Mouse (Mus musculus) spleen, postnatal 10 days (tissue): ENCODE results near the gene 2410002F23Rik.
"Not testable (repeated sequence)": the region's sequence is repeated elsewhere in the genome, so short reads cannot be mapped to it uniquely, and the experiment has no call there.

Experiments
- DNase-seq, 2 experiments: peaks; one replicate each; pipeline ENCODE4 v3.0.0; 2021 to 2022; ENCODE audit warnings: low spot score in 2 of 2

The 2410002F23Rik gene

DNA sequence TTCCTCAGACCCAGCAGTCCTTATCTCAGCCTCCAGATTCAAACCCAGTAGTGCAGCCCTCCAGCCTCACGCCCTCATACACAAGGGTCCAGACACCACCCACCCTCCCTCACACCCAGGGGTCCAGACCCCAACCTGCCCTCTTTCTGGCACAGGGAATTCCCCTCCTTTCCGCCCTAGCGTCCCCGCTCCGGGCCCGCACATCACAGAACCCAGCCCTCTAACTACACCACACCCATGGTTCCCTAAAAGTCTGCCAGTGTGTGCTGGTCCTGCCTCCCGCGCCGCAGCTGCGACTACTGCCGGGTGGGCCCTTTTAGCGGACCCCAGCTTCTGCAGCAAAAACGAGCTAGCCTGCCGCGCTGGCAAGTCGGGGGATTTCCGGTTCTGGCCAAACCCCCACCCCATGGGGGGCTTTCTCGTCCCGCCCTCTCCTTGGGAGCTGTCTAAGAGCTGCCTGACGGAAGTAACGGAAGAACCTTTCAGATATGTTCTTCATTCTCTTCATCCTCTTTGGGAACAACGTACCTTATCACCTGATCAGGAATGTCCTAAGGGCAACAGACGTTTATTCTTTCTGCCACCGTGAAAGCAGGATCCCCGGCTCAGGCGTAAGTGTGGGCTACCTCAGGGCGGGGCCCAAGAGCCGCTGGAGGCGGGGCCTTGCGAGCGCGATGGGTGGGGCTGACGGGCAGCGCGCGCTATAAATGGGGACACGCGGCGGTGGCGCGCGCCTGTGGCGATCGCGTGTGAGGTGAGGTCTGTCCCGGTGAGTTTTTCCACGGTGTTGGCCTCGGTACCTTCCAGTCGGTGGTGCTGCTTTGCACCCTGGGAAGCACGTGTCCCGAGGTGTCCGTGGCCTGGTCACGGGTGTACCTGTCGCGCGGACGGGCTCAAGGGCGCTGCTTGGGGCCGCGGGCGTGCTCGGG is at the start of gene 2410002F23Rik, which contains the start of gene 1700028J19Rik:
Gene 2410002F23Rik (plus strand): TSS at position 668 of the 929 bp plus-strand sequence.
Gene 1700028J19Rik (minus strand): TSS at position 641 of the 929 bp plus-strand sequence.
- DNase-seq: peak; percentile 93 to 96

DNA sequence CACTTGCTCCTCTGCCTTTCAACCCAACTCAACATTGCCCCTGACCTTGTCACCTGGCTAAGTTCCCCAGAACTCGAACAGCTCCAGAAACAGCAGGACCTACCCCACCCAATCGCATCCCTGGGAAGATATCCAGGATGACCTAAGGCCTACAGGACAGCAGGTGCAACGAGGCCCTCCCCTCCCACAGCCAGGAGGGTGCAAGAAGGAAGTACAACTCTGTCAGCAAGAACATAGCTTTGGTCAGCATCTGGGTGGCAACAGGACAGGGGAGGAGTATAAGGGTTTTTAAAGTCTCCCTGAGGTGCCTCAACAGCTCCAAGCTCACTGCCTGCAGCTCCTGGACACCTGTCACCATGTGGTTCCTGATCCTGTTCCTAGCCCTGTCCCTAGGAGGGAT is 48.6 kb upstream of the 2410002F23Rik start, which contains the start of gene Klk1b3:
Gene Klk1b3 (plus strand): TSS at position 301 of the 400 bp plus-strand sequence.
- DNase-seq: no peak

DNA sequence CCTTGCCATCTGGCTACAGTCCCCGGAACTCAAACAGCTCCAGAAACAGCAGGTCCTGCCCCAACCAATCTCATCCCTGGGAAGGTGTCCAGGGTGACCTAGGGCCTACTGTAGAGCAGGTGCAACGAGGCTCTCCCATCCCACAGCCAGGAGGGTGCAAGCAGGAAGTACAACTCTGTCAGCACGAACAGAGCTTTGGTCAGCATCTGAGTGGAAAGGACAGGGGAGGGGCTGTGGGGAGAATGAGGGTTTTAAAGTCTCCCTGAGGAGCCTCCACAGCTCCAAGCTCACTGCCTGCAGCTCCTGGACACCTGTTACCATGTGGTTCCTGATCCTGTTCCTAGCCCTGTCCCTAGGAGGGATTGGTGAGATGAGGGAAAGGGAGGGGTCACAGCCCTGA is 39.4 kb upstream of the 2410002F23Rik start, which contains the start of gene Klk1b4:
Gene Klk1b4 (plus strand): TSS at position 301 of the 400 bp plus-strand sequence.
- not testable (repeated sequence) for DNase-seq

DNA sequence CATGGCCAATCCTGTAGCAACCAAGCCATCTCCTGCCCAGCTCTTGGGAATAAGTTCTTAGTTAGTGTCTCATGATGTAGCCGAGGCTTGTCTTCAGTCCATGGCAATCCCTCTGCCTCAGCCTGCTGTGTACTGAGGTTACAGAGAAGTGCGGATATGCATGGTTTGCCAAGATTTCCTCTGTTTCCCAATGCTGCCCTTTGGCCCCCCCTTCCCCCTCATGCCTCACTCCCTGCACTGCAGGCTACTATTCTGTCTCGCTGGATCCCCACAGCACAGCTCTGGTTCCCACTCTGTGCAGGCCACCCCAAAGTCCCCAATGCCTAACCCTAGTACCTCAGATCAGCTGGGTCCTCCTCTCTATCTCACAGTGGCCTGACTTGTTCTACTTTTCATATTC is 38.2 kb upstream of the 2410002F23Rik start:
- DNase-seq: no peak

DNA sequence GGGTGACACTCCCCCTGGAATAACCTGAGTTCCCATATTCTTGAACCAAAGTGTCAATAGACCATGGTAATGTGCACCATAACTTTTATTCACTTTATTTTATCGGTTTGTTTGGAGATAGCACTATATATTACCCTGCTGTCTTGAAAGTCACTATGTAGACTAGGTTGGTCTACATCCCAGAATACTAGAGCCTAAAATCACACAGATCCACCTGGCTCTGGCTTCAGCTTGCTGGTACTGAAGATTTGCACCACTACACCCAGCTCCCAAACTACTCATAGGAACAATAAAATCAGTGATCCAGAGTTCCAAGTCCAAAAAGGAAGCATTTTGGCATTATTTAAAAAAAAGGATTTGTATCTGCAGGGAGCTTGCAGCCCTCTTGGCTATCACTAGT is 30.9 kb upstream of the 2410002F23Rik start, which contains the start of gene Klk1b5:
Gene Klk1b5 (plus strand): TSS at position 301 of the 400 bp plus-strand sequence.
- DNase-seq: no peak

DNA sequence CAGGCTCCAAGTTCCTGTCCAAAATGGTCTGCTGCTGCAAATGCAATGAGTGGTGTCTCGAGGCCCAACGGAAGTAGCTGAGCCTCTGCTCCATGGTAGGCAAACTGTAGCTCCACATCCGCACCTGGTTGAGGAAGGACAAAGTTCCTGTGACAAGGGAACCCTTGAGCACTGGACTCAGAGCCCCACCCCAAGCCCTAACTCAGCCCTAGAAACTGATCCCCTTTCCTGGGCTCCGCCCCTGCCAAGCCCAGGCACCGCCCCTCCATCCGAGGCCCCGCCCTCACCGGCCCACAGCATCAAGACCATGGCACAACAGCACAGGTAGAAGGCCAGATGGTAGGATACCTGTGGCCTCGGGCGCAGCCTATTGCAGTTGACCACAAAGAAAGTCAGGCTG is 24.9 kb upstream of the 2410002F23Rik start:
- DNase-seq: not testable (repeated sequence)

DNA sequence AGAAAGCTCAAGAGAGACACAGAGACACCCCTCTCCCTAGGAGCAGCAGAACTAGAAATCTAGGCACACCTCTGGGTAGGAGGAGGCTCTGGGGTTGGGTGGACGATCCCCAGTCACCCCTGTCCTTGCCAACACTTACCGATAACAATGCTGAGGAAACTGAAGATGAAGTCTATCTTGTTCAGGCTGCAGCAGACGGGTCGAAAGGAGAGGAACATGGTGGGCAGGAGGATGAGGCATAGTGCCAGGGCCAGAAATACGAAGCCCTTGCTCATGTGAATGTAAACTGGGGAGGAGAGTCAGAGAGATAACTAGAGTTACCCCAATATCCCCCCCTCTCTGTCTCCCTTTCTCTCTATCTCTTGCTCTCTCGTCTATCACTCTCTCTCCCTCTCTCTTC is 24.2 kb upstream of the 2410002F23Rik start:
- not testable (repeated sequence) for DNase-seq

DNA sequence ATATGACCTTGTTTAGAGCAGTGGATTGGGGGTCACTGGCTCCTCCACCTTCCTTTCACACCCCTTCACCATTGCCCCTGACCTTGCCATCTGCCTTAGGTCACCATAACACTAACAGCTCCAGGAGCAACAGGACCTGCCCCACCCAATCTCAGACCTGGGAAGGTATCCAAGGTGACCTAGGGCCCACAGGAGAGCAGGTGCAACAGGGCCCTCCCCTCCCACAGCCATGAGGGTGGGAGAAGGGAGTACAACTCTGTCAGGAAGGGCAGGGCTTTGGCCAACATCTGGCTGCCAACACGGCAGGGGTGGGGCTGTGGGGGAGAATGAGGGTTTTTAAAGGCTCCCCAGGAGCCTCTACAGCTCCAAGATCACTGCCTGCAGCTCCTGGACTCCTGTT is 21.4 kb upstream of the 2410002F23Rik start, which contains the start of gene Klk1:
Gene Klk1 (plus strand): TSS at position 285 of the 400 bp plus-strand sequence.
- DNase-seq: no peak

DNA sequence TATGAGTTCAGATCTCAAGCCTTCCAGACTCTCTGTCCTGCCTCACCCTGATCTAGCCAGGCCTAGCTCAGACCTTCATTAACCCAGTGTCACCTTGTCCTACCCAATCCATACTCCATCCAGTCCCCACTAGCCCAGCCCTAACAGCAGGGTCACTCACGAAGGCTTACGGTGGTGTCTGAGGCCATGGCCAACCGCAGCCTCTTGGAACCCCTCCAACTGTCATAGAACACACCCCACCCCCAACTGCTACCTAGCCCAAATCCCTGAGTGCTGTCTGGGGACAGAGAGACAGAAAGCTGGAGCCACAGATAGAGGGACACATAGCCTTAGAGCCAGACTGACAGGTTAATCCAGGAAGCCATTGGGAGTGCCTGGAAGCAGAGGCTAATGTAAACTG is 10.6 kb upstream of the 2410002F23Rik start, which contains the start of gene Gm36864:
Gene Gm36864 (plus strand): TSS at position 269 of the 400 bp plus-strand sequence.
- no peak for DNase-seq

DNA sequence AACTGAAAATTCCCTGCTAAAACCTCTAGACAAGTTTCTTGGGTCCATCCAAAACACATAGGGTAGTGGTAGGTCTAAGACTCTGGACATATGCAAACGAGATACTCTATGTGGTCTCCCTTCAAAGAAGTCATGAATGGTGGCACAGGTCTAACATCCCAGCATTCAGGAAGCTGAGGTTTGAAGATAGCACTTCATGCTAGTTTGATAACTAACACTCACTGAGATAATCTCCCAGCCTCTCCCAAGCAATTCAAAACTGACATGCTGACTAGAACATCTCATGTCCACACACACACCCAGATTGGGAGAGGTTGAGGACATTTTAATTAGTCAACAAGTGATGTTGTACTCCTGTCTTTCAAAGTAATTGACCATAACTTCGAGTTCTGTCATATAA is 6.6 kb upstream of the 2410002F23Rik start:
- DNase-seq: no peak

DNA sequence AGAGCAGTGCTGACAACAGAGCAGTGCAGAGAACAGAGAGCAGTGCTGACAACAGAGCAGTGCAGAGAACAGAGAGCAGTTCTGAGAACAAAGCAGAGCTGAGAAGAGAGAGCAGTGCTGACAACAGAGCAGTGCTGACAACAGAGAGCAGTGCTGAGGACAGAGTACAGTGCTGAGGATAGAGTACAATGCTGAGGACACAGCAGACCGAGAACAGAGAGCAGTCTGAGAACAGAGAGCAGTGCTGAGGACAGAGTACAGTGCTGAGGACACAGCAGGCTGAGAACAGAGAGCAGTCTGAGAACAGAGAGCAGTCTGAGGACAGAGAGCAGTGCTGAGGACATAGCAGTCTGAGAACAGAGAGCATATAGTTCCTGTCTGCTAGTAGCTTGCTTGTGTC is 5.8 kb upstream of the 2410002F23Rik start:
- no peak for DNase-seq

DNA sequence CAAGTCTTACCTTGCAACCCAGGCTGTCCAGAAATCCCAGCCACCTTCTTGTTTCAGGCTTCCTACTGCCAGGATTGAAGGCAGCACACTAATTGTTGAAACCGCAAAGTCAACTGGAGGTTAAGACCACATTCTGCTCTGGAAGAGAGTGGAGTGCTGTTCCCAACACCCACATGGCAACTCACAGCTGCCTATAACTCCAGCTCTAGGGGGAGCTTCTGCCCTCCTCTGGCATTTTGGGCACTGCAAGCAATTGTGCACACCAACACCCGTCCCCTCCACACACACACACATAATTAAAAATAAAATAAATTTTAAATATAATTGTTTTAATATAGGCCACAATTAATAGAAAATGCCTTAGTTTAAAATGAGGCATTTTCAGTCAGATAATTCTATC is 5.4 kb upstream of the 2410002F23Rik start:
- DNase-seq: no peak

DNA sequence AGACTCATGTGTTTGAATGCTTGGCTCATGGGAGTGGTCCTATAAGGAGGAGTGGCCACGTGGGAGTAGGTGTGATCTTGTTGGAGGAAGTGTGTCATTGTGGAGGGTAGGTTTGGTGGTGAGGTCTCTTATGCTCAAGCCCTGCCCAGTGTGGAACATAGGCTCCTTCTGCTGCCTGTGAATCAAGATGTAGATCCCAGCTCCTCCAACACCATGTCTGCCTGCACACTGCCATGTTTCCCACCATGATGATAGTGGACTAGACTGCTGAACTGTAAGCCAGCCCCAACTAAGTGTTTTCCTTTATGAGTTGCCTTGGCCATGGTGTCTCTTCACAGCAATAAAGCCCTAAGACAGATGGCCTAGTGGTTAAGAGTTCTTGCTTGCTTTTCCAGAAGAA is 2.4 kb upstream of the 2410002F23Rik start:
- no peak for DNase-seq

DNA sequence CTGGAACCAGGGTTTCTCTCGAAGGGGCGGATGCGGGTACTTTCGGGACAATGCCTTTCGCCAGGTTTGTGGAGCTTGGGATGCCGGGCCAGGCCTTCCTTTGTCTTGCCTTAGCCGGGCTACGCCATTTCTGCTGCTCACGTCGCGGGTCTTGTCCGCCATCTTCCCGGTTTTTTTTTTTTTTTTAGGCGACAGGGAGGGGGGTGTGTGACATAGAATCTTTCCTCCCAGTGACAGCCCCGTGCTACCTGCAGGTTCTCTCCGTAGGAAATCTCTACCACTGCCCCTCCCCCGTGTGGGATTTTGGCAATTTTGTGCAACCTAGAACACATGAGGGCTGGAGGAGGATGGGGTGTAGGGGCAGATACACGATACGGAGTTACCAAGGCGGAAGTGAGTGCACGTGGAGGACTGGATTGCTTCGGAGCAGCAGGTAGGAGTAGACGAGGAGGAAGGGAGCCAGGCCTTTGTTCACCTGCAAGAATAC is 505 bp downstream of the 2410002F23Rik start:
- no peak for DNase-seq

DNA sequence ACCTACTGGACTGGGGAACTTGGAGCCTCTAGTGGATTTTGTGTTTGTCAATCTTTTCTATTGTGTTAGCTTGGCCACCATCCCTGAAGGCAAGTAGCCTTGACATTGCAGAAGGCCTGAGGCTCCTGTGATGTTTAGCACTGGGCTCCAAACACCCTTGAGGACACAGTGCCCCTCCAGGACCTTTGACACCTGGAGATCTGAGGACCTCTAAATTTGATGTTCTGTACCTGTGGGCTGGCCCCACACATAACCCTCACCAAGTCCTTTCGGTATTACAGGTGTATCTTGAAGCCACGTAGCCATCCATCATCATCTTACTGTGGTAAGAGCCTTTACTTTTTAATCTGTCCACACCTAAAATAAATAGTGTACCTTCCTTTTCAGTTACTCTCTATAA is 1.4 kb downstream of the 2410002F23Rik start:
- no peak for DNase-seq

DNA sequence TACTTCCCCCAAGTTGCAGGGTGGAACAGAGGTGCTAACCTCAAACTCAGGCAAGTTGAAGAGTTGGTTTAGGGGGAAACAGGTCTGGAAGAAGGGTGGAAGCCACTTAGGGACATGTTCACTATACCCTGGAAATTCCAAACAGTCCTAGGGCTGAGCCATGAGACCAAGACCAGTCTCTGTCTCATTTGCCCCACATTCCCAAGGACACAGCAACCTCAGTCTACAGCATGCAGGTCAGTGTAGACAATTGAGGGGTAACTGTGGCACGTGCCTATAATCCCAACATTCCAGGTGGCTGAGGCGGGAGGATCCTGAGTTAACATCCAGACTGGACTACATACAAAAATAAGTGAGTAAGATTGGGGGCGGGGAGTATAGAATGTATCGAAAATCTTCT is 2.7 kb downstream of the 2410002F23Rik start:
- DNase-seq: no peak

DNA sequence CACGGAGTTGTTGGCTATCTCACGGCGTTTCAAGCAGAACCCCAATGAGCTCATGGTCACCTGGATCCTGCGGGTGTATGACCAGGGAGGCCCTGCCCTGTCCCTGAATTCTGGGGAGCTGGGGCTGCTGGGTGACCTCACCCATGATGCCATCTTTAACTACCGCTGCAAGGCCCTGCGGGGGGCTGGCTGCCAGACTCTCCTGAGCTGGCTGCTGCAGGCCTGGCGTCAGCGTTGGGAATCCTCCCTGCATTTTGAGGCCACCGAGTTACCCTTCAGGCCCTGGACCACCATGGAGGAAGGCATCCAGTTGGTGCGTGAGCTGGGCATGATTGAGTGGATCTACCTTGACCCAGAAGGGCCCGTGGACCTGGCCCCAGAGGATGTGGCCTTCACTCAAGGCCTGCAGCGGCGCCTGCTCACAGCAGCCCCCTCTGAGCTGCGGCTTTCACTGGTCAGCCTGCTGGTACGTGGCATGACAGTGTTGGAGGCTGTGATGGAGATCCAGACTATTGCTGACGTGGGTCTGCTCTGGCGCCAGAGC is 4.3 kb downstream of the 2410002F23Rik start:
- DNase-seq: not testable (repeated sequence)

DNA sequence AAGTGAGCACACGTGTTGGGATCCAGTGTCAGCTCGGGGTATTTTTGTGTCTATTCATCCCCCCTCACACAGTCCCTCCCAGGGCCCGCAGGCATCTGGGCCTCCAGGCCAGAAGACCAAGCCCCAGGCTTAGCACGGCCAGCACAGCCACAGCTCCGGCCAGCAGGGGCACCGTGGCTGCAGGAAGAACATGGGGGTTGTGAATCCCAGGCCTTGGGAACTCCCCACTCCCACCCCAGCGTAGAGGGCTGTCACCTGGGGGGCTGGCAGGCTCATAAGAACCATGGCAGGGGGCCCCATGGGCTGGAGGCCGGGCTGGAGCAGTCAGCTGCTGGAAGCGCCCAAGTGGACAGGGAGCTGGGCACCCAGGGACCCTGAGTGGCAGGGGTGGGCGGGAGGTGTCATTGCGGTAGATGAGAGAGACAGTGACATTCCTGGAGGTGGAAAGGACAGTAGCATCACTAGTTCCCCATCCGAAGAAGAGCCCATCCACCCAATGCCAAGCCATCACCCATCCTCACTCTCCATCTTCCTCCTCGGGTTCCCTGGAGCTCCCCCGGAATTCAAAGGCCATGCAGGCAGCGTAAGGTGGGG is 6.6 kb downstream of the 2410002F23Rik start:
- DNase-seq: no peak

DNA sequence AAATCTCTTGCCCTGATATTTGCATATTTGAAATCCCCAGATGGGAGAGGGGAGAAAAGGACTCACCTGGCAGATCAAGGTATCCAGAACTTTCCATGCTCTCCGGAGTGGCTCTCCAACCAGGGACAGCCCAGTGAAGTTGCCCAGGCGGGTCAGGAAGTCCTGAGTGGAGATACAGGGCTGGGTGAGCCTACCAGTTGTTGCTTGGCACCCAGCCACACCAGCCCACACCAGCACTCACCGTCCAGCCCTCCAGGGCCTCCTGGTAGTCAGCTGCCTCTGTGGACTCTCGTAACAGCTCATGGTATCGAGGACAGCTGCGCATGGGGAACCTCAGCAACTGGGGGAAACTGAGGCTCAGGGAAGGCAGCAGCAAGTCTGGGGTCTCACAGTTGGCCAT is 8.4 kb downstream of the 2410002F23Rik start:
- no peak for DNase-seq

DNA sequence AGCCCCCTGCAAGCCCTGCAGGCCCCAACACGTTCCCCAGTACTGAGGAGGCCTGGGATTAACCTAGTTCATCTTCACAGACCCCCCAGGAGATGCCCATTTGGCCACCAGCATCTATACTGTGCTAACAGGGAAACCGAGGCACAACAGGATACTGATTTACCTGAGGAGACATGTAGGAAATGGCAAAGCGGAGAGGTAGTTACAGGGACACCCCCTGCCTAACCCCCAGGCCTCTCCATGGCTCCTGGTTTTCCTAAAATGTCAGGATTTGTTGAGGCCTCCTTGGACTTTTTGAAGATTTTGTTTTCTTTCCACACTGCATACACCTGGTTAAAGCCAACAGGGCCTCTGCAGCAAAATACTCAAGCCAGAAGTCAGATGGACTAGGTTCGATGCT is 10.8 kb downstream of the 2410002F23Rik start, which contains the start of gene Acp4:
Gene Acp4 (minus strand): TSS at position 101 of the 400 bp plus-strand sequence.
- no peak for DNase-seq

DNA sequence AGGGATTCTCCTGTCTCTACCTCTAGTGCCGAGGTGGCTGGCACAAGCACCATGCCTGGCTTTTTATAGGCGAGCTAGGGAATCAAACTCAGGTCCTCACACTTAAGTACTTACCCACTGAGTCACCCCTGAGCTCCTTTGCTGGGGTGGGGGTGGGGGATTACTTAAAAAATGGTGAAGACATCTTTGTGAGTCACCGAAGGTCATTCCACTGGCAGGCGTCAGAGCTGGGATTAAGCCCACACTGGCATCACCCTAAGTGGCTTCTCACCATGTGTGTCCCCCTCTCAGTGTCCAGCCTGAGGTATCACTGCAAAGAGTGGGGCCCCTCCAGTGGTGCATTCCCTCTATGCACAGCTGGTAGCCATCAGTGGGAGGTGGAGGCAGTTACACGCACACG is 13.9 kb downstream of the 2410002F23Rik start:
- no peak for DNase-seq

DNA sequence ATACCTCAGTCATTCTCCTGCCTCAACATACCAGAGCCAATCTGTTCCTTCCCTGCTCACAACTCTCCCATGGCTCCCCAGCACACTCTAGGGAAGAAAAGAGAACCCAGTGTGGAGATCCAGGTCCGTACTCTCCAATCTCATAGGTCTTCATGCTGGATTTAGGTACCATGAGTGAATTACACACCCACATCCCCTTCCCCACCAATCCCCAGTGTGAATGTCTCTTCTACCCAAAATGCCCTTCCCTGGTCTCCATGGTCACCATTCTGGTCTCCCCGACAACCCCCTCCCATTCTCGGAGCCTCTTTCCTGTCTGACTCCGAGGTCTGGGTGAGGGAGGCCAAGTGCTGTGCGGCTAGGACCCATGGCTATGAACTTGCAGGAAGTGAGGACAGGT is 14.6 kb downstream of the 2410002F23Rik start, which contains the start of gene Gm15517:
Gene Gm15517 (plus strand): TSS at position 301 of the 400 bp plus-strand sequence.
- no peak for DNase-seq
